Mouse (Mus musculus) C2C12 (cell line): ENCODE measurements around the gene Bloc1s5. TPM values are rescaled to one million over a fixed set of nuclear protein-coding genes. Genes with fewer than 3 reads are reported as not detected.

Experiments used
- H3K27me3 ChIP-seq: one replicate; pipeline ENCODE4 v1.6.1; 2011; ENCODE audit not compliant: control insufficient read depth, insufficient read depth, insufficient read length
- H3K36me3 ChIP-seq: one replicate; pipeline ENCODE4 v1.6.1; 2011; ENCODE audit not compliant: control insufficient read depth, insufficient read depth
- H3K4me3 ChIP-seq: one replicate; pipeline ENCODE4 v1.5.1; 2011; ENCODE audit warnings: mild to moderate bottlenecking, control low read depth; ENCODE audit not compliant: poor library complexity, insufficient read depth, severe bottlenecking
- H3K79me2 ChIP-seq: one replicate; pipeline ENCODE4 v1.6.1; 2011; ENCODE audit not compliant: control insufficient read depth, insufficient read depth
- H3K79me3 ChIP-seq: one replicate; pipeline ENCODE4 v1.6.1; 2011; ENCODE audit warnings: low read depth, control low read depth
- H3ac ChIP-seq: one replicate; pipeline ENCODE3; 2011; ENCODE audit warnings: low read depth; ENCODE audit not compliant: control insufficient read depth, insufficient read length
- CEBPB ChIP-seq: IDR thresholded peaks from one replicate; pipeline ENCODE4 v1.6.1; 2011; ENCODE audit warnings: low read depth, mild to moderate bottlenecking, control low read depth, moderate library complexity
- CTCF ChIP-seq: IDR thresholded peaks from one replicate; pipeline ENCODE4 v1.5.1; 2011; ENCODE audit not compliant: control insufficient read depth, insufficient read depth, insufficient read length
- FOSL1 ChIP-seq: IDR thresholded peaks from one replicate; pipeline ENCODE4 v1.8.0; 2011; ENCODE audit warnings: mild to moderate bottlenecking, low read length; ENCODE audit not compliant: poor library complexity, insufficient read depth, severe bottlenecking
- MAX ChIP-seq: IDR thresholded peaks from one replicate; pipeline ENCODE4 v1.6.1; 2011; ENCODE audit warnings: mild to moderate bottlenecking, control low read depth
- MYOD1 ChIP-seq: IDR thresholded peaks from one replicate; pipeline ENCODE4 v1.6.1; 2011; ENCODE audit warnings: low read depth; ENCODE audit not compliant: control insufficient read depth, insufficient read length
- MYOG ChIP-seq: IDR thresholded peaks from one replicate; pipeline ENCODE4 v1.6.1; 2011; ENCODE audit not compliant: control insufficient read depth, insufficient read length; ENCODE audit errors: extremely low read depth
- USF1 ChIP-seq: IDR thresholded peaks from one replicate; pipeline ENCODE4 v1.6.1; 2011; ENCODE audit warnings: low read depth, mild to moderate bottlenecking, control low read depth, moderate library complexity
- polyA plus RNA-seq: library from polyadenylated mRNA; unstranded; fragments of >200 nt; fragmentation: generic; extraction: Trizol; gene quantifications from one replicate; pipeline ENCODE4 v1.2.1, GENCODE M21; 2012; ENCODE audit warnings: missing spikeins

Gene Bloc1s5
- polyA plus RNA-seq, 1 experiment, result 7.1 TPM

- H3K4me3 ChIP-seq, result no peak overlapping the region
- TF ChIP-seq MYOG (no peak), MAX (no peak), CEBPB (no peak), FOSL1 (no peak), USF1 (no peak), CTCF (no peak), MYOD1 (no peak)
- no peaks in the 10 kb centered on the region for H3K36me3 ChIP-seq
- no peaks in the 10 kb centered on the region for H3K79me2 ChIP-seq
- no peaks in the 10 kb centered on the region for H3K79me3 ChIP-seq
- H3ac ChIP-seq, result no peak overlapping the region
- no peaks in the 10 kb centered on the region for H3K27me3 ChIP-seq
Observed at GRCm38 (mm10) chr13:38587350-38587749, 47.6 kb downstream of the Bloc1s5 start.

GRCm38 (mm10) chr13:38586451-38586850 is 48.5 kb downstream of the Bloc1s5 start:
- Histone ChIP-seq H3K79me2 (no peaks in the 10 kb centered on the region), H3K79me3 (no peaks in the 10 kb centered on the region), H3K27me3 (no peaks in the 10 kb centered on the region), H3ac (no peak overlapping the region), H3K36me3 (no peaks in the 10 kb centered on the region), H3K4me3 (no peak overlapping the region)
- TF ChIP-seq CEBPB, result no peak
- TF ChIP-seq MYOD1, result no peak
- no peak for TF ChIP-seq FOSL1
- no peak for TF ChIP-seq CTCF
- no peak for TF ChIP-seq MYOG

GRCm38 (mm10) chr13:38582768-38583167 is 52.1 kb downstream of the Bloc1s5 start:
- no peaks in the 10 kb centered on the region for H3K79me3 ChIP-seq
- H3K27me3 ChIP-seq, result no peaks in the 10 kb centered on the region
- no peak overlapping the region for H3K4me3 ChIP-seq
- H3K36me3 ChIP-seq, result no peaks in the 10 kb centered on the region
- no peak overlapping the region for H3ac ChIP-seq
- no peaks in the 10 kb centered on the region for H3K79me2 ChIP-seq
- TF ChIP-seq FOSL1, result no peak
- TF ChIP-seq MYOD1, result no peak
- no peak for TF ChIP-seq CEBPB

GRCm38 (mm10) chr13:38580601-38581457 is 54.1 kb downstream of the Bloc1s5 start:
- no peak overlapping the region for H3ac ChIP-seq
- H3K79me2 ChIP-seq, result no peaks in the 10 kb centered on the region
- no peaks in the 10 kb centered on the region for H3K36me3 ChIP-seq
- no peaks in the 10 kb centered on the region for H3K27me3 ChIP-seq
- H3K4me3 ChIP-seq, result no peak overlapping the region
- H3K79me3 ChIP-seq, result no peaks in the 10 kb centered on the region
- TF ChIP-seq FOSL1 (no peak), MYOG (no peak), MYOD1 (no peak), CEBPB (no peak), USF1 (no peak), MAX (no peak), CTCF (peak; percentile 11)

- no peak overlapping the region for H3K4me3 ChIP-seq
- H3ac ChIP-seq, result no peak overlapping the region
- no peaks in the 10 kb centered on the region for H3K79me3 ChIP-seq
- TF ChIP-seq CTCF (no peak), MYOG (no peak), CEBPB (no peak), MYOD1 (no peak), MAX (no peak), USF1 (no peak), FOSL1 (no peak)
- no peaks in the 10 kb centered on the region for H3K27me3 ChIP-seq
- H3K79me2 ChIP-seq, result no peaks in the 10 kb centered on the region
- no peaks in the 10 kb centered on the region for H3K36me3 ChIP-seq
Observed at GRCm38 (mm10) chr13:38579971-38580600, 54.8 kb downstream of the Bloc1s5 start.

GRCm38 (mm10) chr13:38574668-38575067 is 60.2 kb downstream of the Bloc1s5 start:
- Histone ChIP-seq H3K79me2 (no peaks in the 10 kb centered on the region), H3K4me3 (no peak overlapping the region), H3K79me3 (no peaks in the 10 kb centered on the region), H3K27me3 (no peaks in the 10 kb centered on the region), H3ac (no peak overlapping the region), H3K36me3 (no peaks in the 10 kb centered on the region)
- TF ChIP-seq CEBPB, result no peak
- TF ChIP-seq MAX, result no peak
- no peak for TF ChIP-seq USF1
- TF ChIP-seq CTCF, result no peak
- TF ChIP-seq MYOD1, result no peak
- TF ChIP-seq FOSL1, result no peak
- no peak for TF ChIP-seq MYOG
